Mouse (Mus musculus) thymus, adult 2 months (tissue): ENCODE results near the gene Vmn2r11.
"Not testable (repeated sequence)": the region's sequence is repeated elsewhere in the genome, so short reads cannot be mapped to it uniquely, and the experiment has no call there.

Experiments used
- CTCF ChIP-seq: fragments of 200-500 bp; IDR thresholded peaks from 2 replicates; pipeline ENCODE4 v1.5.1; 2012; ENCODE audit warnings: mild to moderate bottlenecking, control low read depth, low read length, moderate library complexity, borderline replicate concordance; ENCODE audit not compliant: control insufficient read depth, poor library complexity, insufficient read depth; ENCODE audit errors: extremely low read depth
- POLR2A ChIP-seq: fragments of 200-500 bp; IDR thresholded peaks from 2 replicates; pipeline ENCODE4 v1.6.1; 2012; ENCODE audit warnings: mild to moderate bottlenecking, low read length, control low read depth, moderate library complexity; ENCODE audit not compliant: control insufficient read depth, poor library complexity, insufficient read depth; ENCODE audit errors: extremely low read depth

DNA sequence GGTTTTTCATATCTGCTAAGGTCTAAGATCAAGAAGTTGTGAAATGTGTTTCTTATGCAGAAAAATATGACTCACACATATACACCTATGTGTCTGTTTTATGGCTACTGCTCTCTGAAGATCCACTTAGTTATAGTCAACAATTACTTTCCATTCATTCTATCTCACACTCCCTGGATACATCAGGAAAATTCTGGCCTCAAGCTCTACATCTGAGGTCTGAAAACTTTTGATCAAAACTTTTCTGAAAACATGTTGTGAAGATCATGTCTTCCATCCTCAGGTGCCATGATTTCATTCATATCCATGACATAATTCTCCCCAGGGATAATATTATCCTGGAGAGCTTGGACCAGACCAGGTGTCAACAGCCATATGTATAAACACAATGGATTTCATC lies 52.9 kb downstream of the Vmn2r11 start, which contains the start of gene Vmn2r10:
- not testable (repeated sequence) for TF ChIP-seq CTCF, POLR2A
